Mouse (Mus musculus): ENCODE data around the gene Smarcb1. TPM values are rescaled to one million over a fixed set of nuclear protein-coding genes. Genes with fewer than 3 reads are reported as not detected.

Smarcb1 gene
- total and polyA plus RNA-seq, 3 experiments: 76.2 to 96.0 (median 94.9) TPM

GRCm38 (mm10) chr10:75893089-75893750 is 28.2 kb downstream of the Smarcb1 start, which contains the start of gene Derl3:
Derl3 (plus strand) TSS chr10:75893413.
- H3K4me3 ChIP-seq (replicated peaks in 1 of 3; ENCODE audit: low read depth in 2 of 3, low read length in 2 of 3, poor library complexity in 1 of 3): peak within 1 kb of the TSS; percentile 47 to 63 (median 55)
- dilution Hi-C loops (cut with MboI; ENCODE audit: extremely low pct_ligation_motif_present, extremely low pct_unique_long_range_greater_than_20kb, low sequenced_read_pairs): no loop called here
- H3K4me2 ChIP-seq (ENCODE audit: insufficient read depth, low read depth, poor library complexity, severe bottlenecking): peak within 1 kb of the TSS; percentile 76

GRCm38 (mm10) chr10:75889406-75890153 is 31.8 kb downstream of the Smarcb1 start:
- Histone ChIP-seq H3K4me2 (ENCODE audit: insufficient read depth, low read depth, poor library complexity, severe bottlenecking) (no peak overlapping the region), H3K36me3 (replicated peaks in 1 of 2; ENCODE audit: control insufficient read depth in 1 of 2, insufficient read depth in 1 of 2, low read length in 1 of 2) (peaks cover 0 to 9% of the 10 kb centered on the region in 2 experiments), H3K9me3 (replicated peaks; ENCODE audit: low read length) (no peaks in the 10 kb centered on the region), H3K27ac (ENCODE audit: insufficient read depth, low read depth) (no peak overlapping the region), H3K9ac (ENCODE audit: insufficient read depth, low read depth) (no peak overlapping the region), H3K4me3 (replicated peaks in 1 of 3; ENCODE audit: low read depth in 2 of 3, low read length in 2 of 3, poor library complexity in 1 of 3) (no peak overlapping the region), H3K4me1 (ENCODE audit: control insufficient read depth in 1 of 2, insufficient read depth in 2 of 2) (peaks cover 15 to 49% of the 10 kb centered on the region in 2 experiments; a peak in 3 of 4 replicates), H3K79me2 (replicated peaks; ENCODE audit: control insufficient read depth, extremely low read depth, insufficient read depth, poor library complexity, severe bottlenecking) (no peaks in the 10 kb centered on the region), H3K27me3 (replicated peaks) (no peaks in the 10 kb centered on the region)
- no peak for DNase-seq (ENCODE audit: extremely low read depth)
- in situ Hi-C loops (cut with MboI; ENCODE audit: low pct_ligation_motif_present, low pct_unique_long_range_greater_than_20kb, low sequenced_read_pairs): loop anchor here (10.0 kb wide), 2 partner anchors 65 to 315 kb away; partner anchors contain the start of gene Gm5134
- dilution Hi-C loops (cut with MboI; ENCODE audit: extremely low pct_ligation_motif_present, extremely low pct_unique_long_range_greater_than_20kb, low sequenced_read_pairs): no loop called here
- TF ChIP-seq MAFK (IDR thresholded peaks at IDR 0.05; ENCODE audit: insufficient replicate concordance, low read length) (no peak), MXI1 (IDR thresholded peaks at IDR 0.05; ENCODE audit: low read depth, low read length) (no peak), ELF1 (IDR thresholded peaks at IDR 0.05; ENCODE audit: low read depth, low read length) (no peak), E2F4 (IDR thresholded peaks at IDR 0.05; ENCODE audit: insufficient replicate concordance, low read depth, low read length) (no peak), JUND (conservative IDR thresholded peaks at IDR 0.05; ENCODE audit: low read depth, low read length) (no peak), MEF2A (IDR thresholded peaks at IDR 0.05; ENCODE audit: borderline replicate concordance, low read depth, low read length) (no peak), PAX5 (IDR thresholded peaks at IDR 0.05; ENCODE audit: low read length) (no peak), JUN (IDR thresholded peaks at IDR 0.05; ENCODE audit: insufficient read depth, low read depth, low read length) (no peak), MYC (IDR thresholded peaks at IDR 0.05; ENCODE audit: low read depth, low read length) (no peak), TCF12 (IDR thresholded peaks at IDR 0.05; ENCODE audit: low read depth, low read length) (no peak), USF1 (IDR thresholded peaks at IDR 0.05; ENCODE audit: low read depth, low read length) (no peak), MAZ (IDR thresholded peaks at IDR 0.05; ENCODE audit: low read depth, low read length) (no peak), ZMIZ1 (IDR thresholded peaks at IDR 0.05; ENCODE audit: low read depth, low read length) (no peak), CTCF (conservative IDR thresholded peaks at IDR 0.05 in 1 of 2, IDR thresholded peaks at IDR 0.05 in 1 of 2; ENCODE audit: low read depth in 2 of 2, low read length in 2 of 2) (no peak)

More at GRCm38 (mm10) chr10:75893089-75893750, 28.2 kb downstream of the Smarcb1 start, which contains the start of gene Derl3:
- H3K27me3 ChIP-seq (replicated peaks): no peaks in the 10 kb centered on the region
- peaks cover 33 to 72% of the 10 kb centered on the region in 2 experiments for H3K4me1 ChIP-seq (ENCODE audit: control insufficient read depth in 1 of 2, insufficient read depth in 2 of 2)
- in situ Hi-C loops (cut with MboI; ENCODE audit: low pct_ligation_motif_present, low pct_unique_long_range_greater_than_20kb, low sequenced_read_pairs): no loop called here
- peaks cover 7 to 43% of the 10 kb centered on the region in 2 experiments for H3K36me3 ChIP-seq (replicated peaks in 1 of 2; ENCODE audit: control insufficient read depth in 1 of 2, insufficient read depth in 1 of 2, low read length in 1 of 2)
- TF ChIP-seq IRF4 (IDR thresholded peaks at IDR 0.05; ENCODE audit: low read depth, low read length): peak; percentile 19; the same call in 1 of the 2 replicates
- 0 out of 2 replicates have a peak, but pooled peaks have one; percentile 34 for TF ChIP-seq KAT2A (IDR thresholded peaks at IDR 0.05; ENCODE audit: insufficient replicate concordance, low read length)
- peak; percentile 41 for TF ChIP-seq TCF12 (IDR thresholded peaks at IDR 0.05; ENCODE audit: low read depth, low read length)
- TF ChIP-seq RCOR1 (conservative IDR thresholded peaks at IDR 0.05; ENCODE audit: low read depth, low read length): no peak
- peak; percentile 51 for TF ChIP-seq USF2 (conservative IDR thresholded peaks at IDR 0.05; ENCODE audit: low read depth, low read length)
- TF ChIP-seq ZKSCAN1 (IDR thresholded peaks at IDR 0.05; ENCODE audit: borderline replicate concordance, low read depth, low read length): no peak
- TF ChIP-seq TBP (conservative IDR thresholded peaks at IDR 0.05; ENCODE audit: low read depth, low read length): no peak
- no peak for TF ChIP-seq ZC3H11A (IDR thresholded peaks at IDR 0.05; ENCODE audit: low read depth, low read length)
- peak; percentile 99 for TF ChIP-seq SIN3A (IDR thresholded peaks at IDR 0.05; ENCODE audit: low read length)
- TF ChIP-seq ZMIZ1 (IDR thresholded peaks at IDR 0.05; ENCODE audit: low read depth, low read length): no peak
- peak; percentile 55; the same call in 1 of the 2 replicates for TF ChIP-seq MYC (IDR thresholded peaks at IDR 0.05; ENCODE audit: low read depth, low read length)
- peak; percentile 99 for TF ChIP-seq MAX (IDR thresholded peaks at IDR 0.05; ENCODE audit: low read length)
- no peak for TF ChIP-seq MAFK (IDR thresholded peaks at IDR 0.05; ENCODE audit: insufficient replicate concordance, low read length)
- no peak for TF ChIP-seq PAX5 (IDR thresholded peaks at IDR 0.05; ENCODE audit: low read length)
- TF ChIP-seq ZNF384 (IDR thresholded peaks at IDR 0.05; ENCODE audit: low read depth, low read length): no peak
- peak; percentile 85 for TF ChIP-seq CHD2 (IDR thresholded peaks at IDR 0.05; ENCODE audit: low read length)
- TF ChIP-seq POLR2AphosphoS2 (IDR thresholded peaks at IDR 0.05; ENCODE audit: low read depth, low read length): no peak; the same call in none of the 2 replicates
- TF ChIP-seq EP300 (IDR thresholded peaks at IDR 0.05; ENCODE audit: low read length): no peak
- no peak for TF ChIP-seq GABPA (IDR thresholded peaks at IDR 0.05; ENCODE audit: insufficient replicate concordance, low read depth, low read length)
- no peak for TF ChIP-seq CHD1 (IDR thresholded peaks at IDR 0.05; ENCODE audit: low read depth, low read length)
- TF ChIP-seq ETS1 (conservative IDR thresholded peaks at IDR 0.05; ENCODE audit: low read depth, low read length): no peak
- TF ChIP-seq USF1 (IDR thresholded peaks at IDR 0.05; ENCODE audit: low read depth, low read length): peak; percentile 78
- peak; percentile 89 for TF ChIP-seq MXI1 (IDR thresholded peaks at IDR 0.05; ENCODE audit: low read depth, low read length)
- TF ChIP-seq BHLHE40 (IDR thresholded peaks at IDR 0.05; ENCODE audit: low read depth, low read length): peak; percentile 62
- no peak for TF ChIP-seq JUND (conservative IDR thresholded peaks at IDR 0.05; ENCODE audit: low read depth, low read length)
- TF ChIP-seq SMC3 (IDR thresholded peaks at IDR 0.05; ENCODE audit: low read depth, low read length): no peak
- peak; percentile 73 for TF ChIP-seq ELF1 (IDR thresholded peaks at IDR 0.05; ENCODE audit: low read depth, low read length)
- no peak for TF ChIP-seq NELFE (IDR thresholded peaks at IDR 0.05; ENCODE audit: low read depth, low read length)
- TF ChIP-seq CTCF (conservative IDR thresholded peaks at IDR 0.05 in 1 of 2, IDR thresholded peaks at IDR 0.05 in 1 of 2; ENCODE audit: low read depth in 2 of 2, low read length in 2 of 2): no peak
- no peak for TF ChIP-seq E2F4 (IDR thresholded peaks at IDR 0.05; ENCODE audit: insufficient replicate concordance, low read depth, low read length)
- no peak for TF ChIP-seq UBTF (IDR thresholded peaks at IDR 0.05; ENCODE audit: low read depth, low read length)
- TF ChIP-seq MAZ (IDR thresholded peaks at IDR 0.05; ENCODE audit: low read depth, low read length): peak; percentile 38; the same call in 1 of the 2 replicates
- no peak for TF ChIP-seq JUN (IDR thresholded peaks at IDR 0.05; ENCODE audit: insufficient read depth, low read depth, low read length)
- TF ChIP-seq HCFC1 (IDR thresholded peaks at IDR 0.05; ENCODE audit: low read depth, low read length): peak; percentile 62
- TF ChIP-seq NRF1 (IDR thresholded peaks at IDR 0.05; ENCODE audit: low read depth, low read length): 0 out of 2 replicates have a peak, but pooled peaks have one; percentile 22
- TF ChIP-seq POLR2A (IDR thresholded peaks at IDR 0.05; ENCODE audit: low read depth, low read length): peak; percentile 46
- TF ChIP-seq RAD21 (IDR thresholded peaks at IDR 0.05; ENCODE audit: low read depth, low read length): no peak
- no peak for TF ChIP-seq MEF2A (IDR thresholded peaks at IDR 0.05; ENCODE audit: borderline replicate concordance, low read depth, low read length)
- DNase-seq (ENCODE audit: extremely low read depth): peak; percentile 100
- peak within 1 kb of the TSS; percentile 9; the same call in 1 of the 2 replicates for H3K9ac ChIP-seq (ENCODE audit: insufficient read depth, low read depth)
- H3K27ac ChIP-seq (ENCODE audit: insufficient read depth, low read depth): peak within 1 kb of the TSS; percentile 99
- H3K79me2 ChIP-seq (replicated peaks; ENCODE audit: control insufficient read depth, extremely low read depth, insufficient read depth, poor library complexity, severe bottlenecking): no peaks in the 10 kb centered on the region
- H3K9me3 ChIP-seq (replicated peaks; ENCODE audit: low read length): no peaks in the 10 kb centered on the region
